Mouse (Mus musculus) lung, embryonic 14.5 days (tissue): ENCODE measurements around the gene Ifngr2. TPM values are rescaled to one million over a fixed set of nuclear protein-coding genes. Genes with fewer than 3 reads are reported as not detected.

Experiments
- ATAC-seq: fragments of 200-750 bp; cut with Nextera tagmentation; 2 replicates; pipeline ENCODE4 v1.8.0; 2017; ENCODE audit warnings: mild to moderate bottlenecking, moderate TSS enrichment, moderate library complexity; ENCODE audit not compliant: insufficient read depth
- DNase-seq: peaks from one replicate; pipeline ENCODE4 v3.0.0-alpha.2; 2015
- H3K27ac ChIP-seq: fragments of 300-500 bp; sonication (generic); 2 replicates; pipeline ENCODE4 v1.5.1; 2014; ENCODE audit warnings: low read depth, mild to moderate bottlenecking, moderate library complexity
- H3K27me3 ChIP-seq: fragments of 300-500 bp; sonication (generic); 2 replicates; pipeline ENCODE4 v1.6.1; 2014; ENCODE audit warnings: low read length, control low read depth; ENCODE audit not compliant: insufficient read depth
- H3K36me3 ChIP-seq: fragments of 300-500 bp; sonication (generic); 2 replicates; pipeline ENCODE4 v1.6.1; 2014; ENCODE audit warnings: control low read depth; ENCODE audit not compliant: insufficient read depth
- H3K4me1 ChIP-seq: fragments of 300-500 bp; sonication (generic); 2 replicates; pipeline ENCODE4 v1.6.1; 2014; ENCODE audit warnings: antibody characterized with exemption, control low read depth; ENCODE audit not compliant: insufficient read depth
- H3K4me2 ChIP-seq: fragments of 300-500 bp; sonication (generic); 2 replicates; pipeline ENCODE4 v1.6.1; 2014; ENCODE audit warnings: mild to moderate bottlenecking
- H3K4me3 ChIP-seq: fragments of 300-500 bp; sonication (generic); 2 replicates; pipeline ENCODE4 v1.5.1; 2014; ENCODE audit warnings: low read depth, low read length
- H3K9ac ChIP-seq: fragments of 300-500 bp; sonication (generic); 2 replicates; pipeline ENCODE4 v1.6.1; 2014
- H3K9me3 ChIP-seq: fragments of 300-500 bp; sonication (generic); 2 replicates; pipeline ENCODE4 v1.6.1; 2016; ENCODE audit warnings: low read depth, low read length, control low read depth
- CTCF ChIP-seq: IDR thresholded peaks from 2 replicates; pipeline ENCODE4 v1.5.1; 2016; ENCODE audit warnings: antibody characterized with exemption, low read depth
- WGBS: fragments of 180-500 bp; shearing (Covaris S2); extraction: QIAGEN DNeasy Blood & Tissue Kit; methylation state at CpG from one replicate; pipeline ENCODE4 v1.1.7; 2014; 5-methylcytosine and 5-hydroxymethylcytosine counted together
- polyA plus RNA-seq: library from polyadenylated mRNA; unstranded; fragments of >200 nt; fragmentation: Nextera tagmentation; extraction: Ambion mirVana; gene quantifications from 2 replicates; pipeline ENCODE4 v1.2.1, GENCODE M21; 2014

Ifngr2 gene
- polyA plus RNA-seq, 1 experiment from 2014 or later: 47.7 TPM

GRCm38 (mm10) chr16:91546391-91546835, 459 bp upstream of the Ifngr2 start:
- Histone ChIP-seq H3K36me3 (no peaks in the 10 kb centered on the region), H3K9ac (peak overlapping the region; percentile 95), H3K4me3 (peak overlapping the region; percentile 96), H3K27ac (peak overlapping the region; percentile 81; the same call in 1 of the 2 replicates), H3K4me1 (peaks cover 12% of the 10 kb centered on the region), H3K4me2 (peak overlapping the region; percentile 80), H3K27me3 (no peaks in the 10 kb centered on the region), H3K9me3 (no peaks in the 10 kb centered on the region)
- TF ChIP-seq CTCF: no peak
- 14% methylated on average over 14 of the region's 14 CpGs for WGBS
- DNase-seq (peak; percentile 49), ATAC-seq (peak; percentile 67)

- no peaks in the 10 kb centered on the region for H3K36me3 ChIP-seq
- no peaks in the 10 kb centered on the region for H3K27me3 ChIP-seq
- DNase-seq: no peak
- H3K4me3 ChIP-seq: peak overlapping the region; percentile 96
- no peaks in the 10 kb centered on the region for H3K9me3 ChIP-seq
- TF ChIP-seq CTCF: no peak
- peak overlapping the region; percentile 95; the same call in 1 of the 2 replicates for H3K9ac ChIP-seq
- no peak overlapping the region for H3K27ac ChIP-seq
- no peak for ATAC-seq
- 46% methylated on average over 5 of the region's 5 CpGs for WGBS
- peak overlapping the region; percentile 80 for H3K4me2 ChIP-seq
- peaks cover 12% of the 10 kb centered on the region for H3K4me1 ChIP-seq
Measured at GRCm38 (mm10) chr16:91547974-91548373, 1.1 kb downstream of the Ifngr2 start.

GRCm38 (mm10) chr16:91548586-91548985, 1.7 kb downstream of the Ifngr2 start:
- no peak for TF ChIP-seq CTCF
- Histone ChIP-seq H3K4me2 (peak overlapping the region; percentile 80), H3K9ac (no peak overlapping the region), H3K4me1 (peaks cover 16% of the 10 kb centered on the region), H3K36me3 (no peaks in the 10 kb centered on the region), H3K27ac (no peak overlapping the region), H3K9me3 (no peaks in the 10 kb centered on the region), H3K4me3 (peak overlapping the region; percentile 1; the same call in 1 of the 2 replicates), H3K27me3 (no peaks in the 10 kb centered on the region)
- no peak for ATAC-seq
- DNase-seq: no peak
- WGBS: 48% methylated on average over 5 of the region's 5 CpGs

- peaks cover 18% of the 10 kb centered on the region for H3K4me1 ChIP-seq
- H3K4me2 ChIP-seq: peak overlapping the region; percentile 80
- ATAC-seq: no peak
- DNase-seq: no peak
- no peaks in the 10 kb centered on the region for H3K36me3 ChIP-seq
- no peak overlapping the region for H3K9ac ChIP-seq
- no peak overlapping the region for H3K27ac ChIP-seq
- peak overlapping the region; percentile 1; the same call in 1 of the 2 replicates for H3K4me3 ChIP-seq
- WGBS: 75% methylated on average over 2 of the region's 2 CpGs
- no peak for TF ChIP-seq CTCF
- no peaks in the 10 kb centered on the region for H3K9me3 ChIP-seq
- H3K27me3 ChIP-seq: no peaks in the 10 kb centered on the region
Measured at GRCm38 (mm10) chr16:91548996-91549395, 2.1 kb downstream of the Ifngr2 start.

- Histone ChIP-seq H3K27me3 (no peaks in the 10 kb centered on the region), H3K27ac (no peak overlapping the region), H3K9ac (no peak overlapping the region), H3K4me1 (peaks cover 18% of the 10 kb centered on the region), H3K36me3 (no peaks in the 10 kb centered on the region), H3K4me2 (no peak overlapping the region), H3K4me3 (no peak overlapping the region), H3K9me3 (no peaks in the 10 kb centered on the region)
- WGBS: 71% methylated on average over 5 of the region's 5 CpGs
- ATAC-seq (no peak), DNase-seq (no peak)
- TF ChIP-seq CTCF: no peak
Measured at GRCm38 (mm10) chr16:91549616-91550015, 2.7 kb downstream of the Ifngr2 start.

- DNase-seq (no peak), ATAC-seq (no peak)
- Histone ChIP-seq H3K4me1 (peaks cover 14% of the 10 kb centered on the region; the same call in 1 of the 2 replicates), H3K9ac (no peak overlapping the region), H3K4me2 (no peak overlapping the region), H3K36me3 (peaks cover 6% of the 10 kb centered on the region; the same call in 1 of the 2 replicates), H3K9me3 (no peaks in the 10 kb centered on the region), H3K27me3 (no peaks in the 10 kb centered on the region), H3K27ac (no peak overlapping the region), H3K4me3 (no peak overlapping the region)
- no peak for TF ChIP-seq CTCF
- 64% methylated on average over 10 of the region's 10 CpGs for WGBS
Measured at GRCm38 (mm10) chr16:91551081-91551524, 4.2 kb downstream of the Ifngr2 start.

GRCm38 (mm10) chr16:91552072-91552471, 5.2 kb downstream of the Ifngr2 start:
- TF ChIP-seq CTCF: 0 out of 2 replicates have a peak, but pooled peaks have one; percentile 8
- Histone ChIP-seq H3K9me3 (no peaks in the 10 kb centered on the region), H3K36me3 (peaks cover 10% of the 10 kb centered on the region; the same call in 1 of the 2 replicates), H3K4me3 (no peak overlapping the region), H3K4me1 (peaks cover 10% of the 10 kb centered on the region; the same call in 1 of the 2 replicates), H3K27me3 (no peaks in the 10 kb centered on the region), H3K4me2 (no peak overlapping the region), H3K27ac (no peak overlapping the region), H3K9ac (no peak overlapping the region)
- DNase-seq (no peak), ATAC-seq (no peak)
- 41% methylated on average over 9 of the region's 9 CpGs for WGBS
